Mouse (Mus musculus) MEL (cell line): Measurements from ENCODE around the gene Hspa12a. TPM values are rescaled to one million over a fixed set of nuclear protein-coding genes. Genes with fewer than 3 reads are reported as not detected.
A peak's percentile ranks its signal among the peaks of the same experiment; 100 is the strongest.

Experiments used
- DNase-seq: peaks from one replicate; pipeline ENCODE4 v3.0.0; 2011; ENCODE audit warnings: low read depth, low spot score
- H3K27ac ChIP-seq: 2 replicates; pipeline ENCODE4 v1.5.1; 2012; ENCODE audit warnings: low read depth, mild to moderate bottlenecking, control low read depth, low read length, moderate library complexity; ENCODE audit not compliant: control insufficient read depth
- H3K27me3 ChIP-seq, 2 experiments: fragments of 150-350 bp in 1 of 2; sonication (generic) in 1 of 2; 2 replicates each; pipeline ENCODE4 v1.6.1; 2012; ENCODE audit warnings: low read length in 2 of 2, mild to moderate bottlenecking in 2 of 2, improper control_type of control experiment in 1 of 2, moderate library complexity in 1 of 2; ENCODE audit not compliant: insufficient read depth in 2 of 2, control insufficient read depth in 1 of 2
- H3K36me3 ChIP-seq, 2 experiments: 2 replicates each; pipeline ENCODE4 v1.6.1; 2012 to 2014; ENCODE audit warnings: low read length in 2 of 2, improper control_type of control experiment in 1 of 2, inconsistent platforms in 1 of 2, mild to moderate bottlenecking in 1 of 2; ENCODE audit not compliant: insufficient read depth in 2 of 2, control insufficient read depth in 1 of 2
- H3K4me1 ChIP-seq, 2 experiments: fragments of 150-350 bp in 1 of 2; sonication (generic) in 1 of 2; 2 replicates each; pipeline ENCODE4 v1.6.1; 2012; ENCODE audit warnings: low read length in 2 of 2, improper control_type of control experiment in 1 of 2, mild to moderate bottlenecking in 1 of 2; ENCODE audit not compliant: insufficient read depth in 2 of 2, control insufficient read depth in 1 of 2
- H3K4me3 ChIP-seq, 2 experiments: fragments of 150-350 bp in 1 of 2; sonication (generic) in 1 of 2; 2 replicates each; pipeline ENCODE4 v1.5.1; 2012; ENCODE audit warnings: low read depth in 2 of 2, low read length in 2 of 2, mild to moderate bottlenecking in 2 of 2, moderate library complexity in 2 of 2, control low read depth in 1 of 2, improper control_type of control experiment in 1 of 2; ENCODE audit not compliant: control insufficient read depth in 1 of 2, insufficient read depth in 1 of 2
- H3K79me2 ChIP-seq: 2 replicates; pipeline ENCODE4 v1.6.1; 2012; ENCODE audit warnings: mild to moderate bottlenecking, low read length, moderate library complexity; ENCODE audit not compliant: control insufficient read depth, poor library complexity, insufficient read depth
- H3K9ac ChIP-seq: 2 replicates; pipeline ENCODE4 v1.6.1; 2012; ENCODE audit warnings: low read depth, mild to moderate bottlenecking, control low read depth, low read length, moderate library complexity; ENCODE audit not compliant: control insufficient read depth, poor library complexity, severe bottlenecking
- H3K9me3 ChIP-seq: fragments of 150-350 bp; sonication (generic); replicated peaks from 2 replicates; pipeline ENCODE4 v1.6.1; 2012; ENCODE audit warnings: mild to moderate bottlenecking, low read length, improper control_type of control experiment, moderate library complexity; ENCODE audit not compliant: insufficient read depth
- CHD2 ChIP-seq: IDR thresholded peaks from 2 replicates; pipeline ENCODE4 v1.6.1; 2011; ENCODE audit warnings: low read length, improper control_type of control experiment
- CTCF ChIP-seq, 3 experiments: IDR thresholded peaks in 2 of 3; conservative IDR thresholded peaks in 1 of 3; 2 replicates each; pipeline ENCODE4 v1.5.1; 2011 to 2012; ENCODE audit warnings: low read length in 3 of 3, low read depth in 2 of 3, mild to moderate bottlenecking in 2 of 3, improper control_type of control experiment in 1 of 3, inconsistent platforms in 1 of 3, mixed read lengths in 1 of 3, moderate library complexity in 1 of 3; ENCODE audit not compliant: control insufficient read depth in 1 of 3, insufficient read depth in 1 of 3, poor library complexity in 1 of 3, severe bottlenecking in 1 of 3
- E2F4 ChIP-seq: IDR thresholded peaks from 2 replicates; pipeline ENCODE4 v1.6.1; 2011; ENCODE audit warnings: low read depth, low read length, improper control_type of control experiment, borderline replicate concordance
- EP300 ChIP-seq, 2 experiments: IDR thresholded peaks; 2 replicates each; pipeline ENCODE4 v1.6.1; 2011; ENCODE audit warnings: improper control_type of control experiment in 2 of 2, low read length in 2 of 2, low read depth in 1 of 2, mild to moderate bottlenecking in 1 of 2
- ETS1 ChIP-seq: IDR thresholded peaks from 2 replicates; pipeline ENCODE4 v1.6.1; 2012; ENCODE audit warnings: low read depth, mild to moderate bottlenecking, inconsistent platforms, low read length, improper control_type of control experiment, moderate library complexity
- GATA1 ChIP-seq: IDR thresholded peaks from 2 replicates; pipeline ENCODE4 v1.6.1; 2011; ENCODE audit warnings: low read depth, low read length, improper control_type of control experiment
- MAFK ChIP-seq: IDR thresholded peaks from 2 replicates; pipeline ENCODE4 v1.6.1; 2011; ENCODE audit warnings: low read depth, mild to moderate bottlenecking, low read length, improper control_type of control experiment, borderline replicate concordance
- MAZ ChIP-seq: IDR thresholded peaks from 2 replicates; pipeline ENCODE4 v1.6.1; 2012; ENCODE audit warnings: low read depth, mild to moderate bottlenecking, inconsistent platforms, low read length, improper control_type of control experiment
- MYB ChIP-seq: IDR thresholded peaks from 2 replicates; pipeline ENCODE4 v1.6.1; 2011; ENCODE audit warnings: mild to moderate bottlenecking, low read depth, low read length, improper control_type of control experiment
- POLR2AphosphoS2 ChIP-seq: IDR thresholded peaks from 2 replicates; pipeline ENCODE4 v1.6.1; 2011; ENCODE audit warnings: low read length, improper control_type of control experiment
- POLR2AphosphoS5 ChIP-seq: IDR thresholded peaks from 2 replicates; pipeline ENCODE4 v1.6.1; 2012; ENCODE audit warnings: low read depth, borderline replicate concordance, mild to moderate bottlenecking, inconsistent platforms, low read length, moderate library complexity, mixed read lengths
- RCOR1 ChIP-seq: IDR thresholded peaks from 2 replicates; pipeline ENCODE4 v1.6.1; 2012; ENCODE audit warnings: low read depth, mild to moderate bottlenecking, inconsistent platforms, low read length, improper control_type of control experiment
- SIN3A ChIP-seq: IDR thresholded peaks from 2 replicates; pipeline ENCODE4 v1.6.1; 2012; ENCODE audit warnings: low read length, improper control_type of control experiment, inconsistent platforms
- SMC3 ChIP-seq: IDR thresholded peaks from 2 replicates; pipeline ENCODE4 v1.6.1; 2011; ENCODE audit warnings: low read depth, low read length, improper control_type of control experiment
- TAL1 ChIP-seq: IDR thresholded peaks from 2 replicates; pipeline ENCODE4 v1.6.1; 2012; ENCODE audit warnings: mild to moderate bottlenecking, inconsistent platforms, low read length, moderate library complexity, mixed read lengths
- TBP ChIP-seq: IDR thresholded peaks from 2 replicates; pipeline ENCODE4 v1.8.0; 2011; ENCODE audit warnings: low read depth, low read length, improper control_type of control experiment
- ZC3H11A ChIP-seq: IDR thresholded peaks from 2 replicates; pipeline ENCODE4 v1.6.1; 2012; ENCODE audit warnings: low read depth, mild to moderate bottlenecking, inconsistent platforms, low read length, improper control_type of control experiment
- ZNF384 ChIP-seq: IDR thresholded peaks from 2 replicates; pipeline ENCODE4 v1.6.1; 2012; ENCODE audit warnings: low read depth, mild to moderate bottlenecking, inconsistent platforms, low read length, improper control_type of control experiment
- polyA plus RNA-seq, 2 experiments: library from polyadenylated mRNA; stranded (reverse) in 1 of 2; unstranded in 1 of 2; fragments of >175 nt in 1 of 2; fragments of >200 nt in 1 of 2; gene quantifications; 2 replicates each; pipeline versions ENCODE4 v1.2.1 to v1.2.4; 2012; ENCODE audit warnings: low replicate concordance in 2 of 2, low read depth in 1 of 2; ENCODE audit not compliant: insufficient read length in 2 of 2, insufficient read depth in 1 of 2, missing spikeins in 1 of 2
- total RNA-seq: library from RNA; depleted of rRNA; stranded (reverse); fragments of 300-350 nt; gene quantifications from 2 replicates; pipeline ENCODE4 v1.2.3, GENCODE M21; 2012

Hspa12a gene
- total and polyA plus RNA-seq, 3 experiments = not detected

DNA sequence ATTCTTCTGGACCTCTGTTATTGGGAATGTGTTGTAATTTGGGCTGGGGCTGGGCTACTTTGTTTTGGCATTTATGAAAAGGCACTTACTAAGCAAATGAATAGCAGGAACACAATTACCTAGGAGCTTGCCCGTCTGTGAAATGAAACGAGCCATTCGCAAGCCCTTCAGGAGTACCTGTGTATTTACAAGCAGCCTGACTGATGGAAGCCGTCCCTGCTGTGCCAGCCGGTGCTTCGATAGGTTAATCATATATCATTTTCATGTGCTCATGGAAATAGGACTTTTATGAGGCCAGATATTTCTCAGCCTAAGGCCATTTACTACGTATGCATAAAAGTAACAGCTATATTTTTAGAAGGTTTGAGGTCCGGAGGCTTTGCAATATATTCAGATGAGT is 19.6 kb upstream of the Hspa12a start:
- H3K4me3 ChIP-seq = no peak overlapping the region
- no peak for TF ChIP-seq TAL1
- TF ChIP-seq ZNF384 = no peak
- no peak for TF ChIP-seq TBP
- TF ChIP-seq E2F4 = no peak
- TF ChIP-seq POLR2AphosphoS2 = no peak
- TF ChIP-seq MYB = no peak
- TF ChIP-seq POLR2AphosphoS5 = no peak
- no peak for TF ChIP-seq CTCF (IDR thresholded peaks at IDR 0.05 in 2 of 3, conservative IDR thresholded peaks at IDR 0.05 in 1 of 3; ENCODE audit: control insufficient read depth in 1 of 3, insufficient read depth in 1 of 3, low read depth in 2 of 3, low read length in 3 of 3, poor library complexity in 1 of 3, severe bottlenecking in 1 of 3)
- no peak for TF ChIP-seq CHD2
- H3K27me3 ChIP-seq = no peaks in the 10 kb centered on the region
- no peak for DNase-seq
- H3K27ac ChIP-seq = no peak overlapping the region
- no peaks in the 10 kb centered on the region for H3K36me3 ChIP-seq
- H3K9ac ChIP-seq = no peak overlapping the region
- H3K79me2 ChIP-seq = no peaks in the 10 kb centered on the region
- no peaks in the 10 kb centered on the region for H3K9me3 ChIP-seq
- no peaks in the 10 kb centered on the region for H3K4me1 ChIP-seq

GRCm38 (mm10) chr19:58954779-58955178 is 11.3 kb upstream of the Hspa12a start:
- no peaks in the 10 kb centered on the region for H3K27me3 ChIP-seq
- H3K27ac ChIP-seq = no peak overlapping the region
- no peak for DNase-seq
- no peaks in the 10 kb centered on the region for H3K79me2 ChIP-seq
- H3K36me3 ChIP-seq = peaks cover 0 to 2% of the 10 kb centered on the region in 2 experiments; a peak in 1 of 4 replicates
- no peak overlapping the region for H3K9ac ChIP-seq
- H3K9me3 ChIP-seq = no peaks in the 10 kb centered on the region
- no peak for TF ChIP-seq SIN3A
- TF ChIP-seq ZC3H11A = no peak
- TF ChIP-seq MAFK = peak; percentile 42; the same call in 1 of the 2 replicates
- TF ChIP-seq, all 39 proteins: peak for 1
- Histone ChIP-seq H3K4me1 (peaks cover 2 to 7% of the 10 kb centered on the region in 2 experiments; a peak in 3 of 4 replicates), H3K4me3 (no peak overlapping the region)

GRCm38 (mm10) chr19:58952236-58952635 is 8.8 kb upstream of the Hspa12a start:
- H3K9me3 ChIP-seq = no peaks in the 10 kb centered on the region
- no peak overlapping the region for H3K27ac ChIP-seq
- H3K79me2 ChIP-seq = no peaks in the 10 kb centered on the region
- H3K4me1 ChIP-seq = peaks cover 2 to 7% of the 10 kb centered on the region in 2 experiments; a peak in 3 of 4 replicates
- peaks cover 0 to 2% of the 10 kb centered on the region in 2 experiments; a peak in 1 of 4 replicates for H3K36me3 ChIP-seq
- DNase-seq = peak; percentile 48
- H3K9ac ChIP-seq = peak overlapping the region; percentile 30
- peak overlapping the region; percentile 36 to 70; a peak in 3 of 4 replicates for H3K4me3 ChIP-seq
- H3K27me3 ChIP-seq = no peaks in the 10 kb centered on the region
- TF ChIP-seq E2F4 = no peak
- peak in 1 of 2 experiments; percentile 17; a peak in 1 of 4 replicates for TF ChIP-seq EP300 (IDR thresholded peaks at IDR 0.05; ENCODE audit: low read depth in 1 of 2, low read length in 2 of 2)
- peak; percentile 84 for TF ChIP-seq ZNF384
- peak; percentile 22; the same call in 1 of the 2 replicates for TF ChIP-seq ETS1
- TF ChIP-seq GATA1 = peak; percentile 46
- TF ChIP-seq SMC3 = no peak
- TF ChIP-seq RCOR1 = no peak
- no peak for TF ChIP-seq TAL1
- no peak for TF ChIP-seq MAZ
